Mouse (Mus musculus) frontal cortex, adult 2 months (tissue): Measurements from ENCODE around the gene Lss. TPM values are rescaled to one million over a fixed set of nuclear protein-coding genes. Genes with fewer than 3 reads are reported as not detected.
A peak's percentile ranks its signal among the peaks of the same experiment; 100 is the strongest.

Experiments
- DNase-seq, 2 experiments: peaks; one replicate each; pipeline ENCODE4 v3.0.0; 2022; ENCODE audit warnings: low spot score in 1 of 2; ENCODE audit errors: extremely low spot score in 1 of 2
- polyA plus RNA-seq: library from polyadenylated mRNA; depleted of rRNA; stranded (reverse); fragments of >200 nt; gene quantifications from 2 replicates; pipeline ENCODE4 v1.2.3, GENCODE M21; 2012; rRNA removed

Lss gene
- polyA plus RNA-seq = 27.3 and 29.2 TPM in 2 replicates

GRCm38 (mm10) chr10:76531375-76531774, at the start of gene Lss:
Gene Lss (plus strand): TSS chr10:76531588.
- DNase-seq = peak; percentile 93 to 98

GRCm38 (mm10) chr10:76486302-76486701, 45.1 kb upstream of the Lss start:
- DNase-seq = no peak

GRCm38 (mm10) chr10:76488265-76488664, 43.1 kb upstream of the Lss start:
- no peak for DNase-seq

GRCm38 (mm10) chr10:76489205-76489604, 42.2 kb upstream of the Lss start:
- DNase-seq = no peak

- DNase-seq = no peak
Observed at GRCm38 (mm10) chr10:76493527-76493926, 37.9 kb upstream of the Lss start.

GRCm38 (mm10) chr10:76495501-76495900, 35.9 kb upstream of the Lss start:
- no peak for DNase-seq

GRCm38 (mm10) chr10:76496366-76496765, 35.0 kb upstream of the Lss start:
- no peak for DNase-seq

- DNase-seq = no peak
Observed at GRCm38 (mm10) chr10:76497522-76497921, 33.9 kb upstream of the Lss start.

GRCm38 (mm10) chr10:76504271-76504943, 27.0 kb upstream of the Lss start:
- no peak for DNase-seq

- DNase-seq = no peak
Observed at GRCm38 (mm10) chr10:76505865-76506264, 25.5 kb upstream of the Lss start.

GRCm38 (mm10) chr10:76512965-76513583, 18.3 kb upstream of the Lss start:
- peak in 1 of 2 experiments; percentile 50 for DNase-seq

- no peak for DNase-seq
Observed at GRCm38 (mm10) chr10:76530922-76531321, 466 bp upstream of the Lss start.

- DNase-seq = no peak
Observed at GRCm38 (mm10) chr10:76531828-76532227, 440 bp downstream of the Lss start.

- DNase-seq = no peak
Observed at GRCm38 (mm10) chr10:76535526-76535925, 4.1 kb downstream of the Lss start.

GRCm38 (mm10) chr10:76537619-76538018, 6.2 kb downstream of the Lss start:
- no peak for DNase-seq

- DNase-seq = no peak
Observed at GRCm38 (mm10) chr10:76541336-76542085, 10.1 kb downstream of the Lss start.

- no peak for DNase-seq
Observed at GRCm38 (mm10) chr10:76542636-76543375, 11.4 kb downstream of the Lss start.

- DNase-seq = no peak
Observed at GRCm38 (mm10) chr10:76546566-76546965, 15.2 kb downstream of the Lss start.

GRCm38 (mm10) chr10:76548218-76548617, 16.8 kb downstream of the Lss start:
- no peak for DNase-seq

GRCm38 (mm10) chr10:76550458-76550857, 19.1 kb downstream of the Lss start:
- peak in 1 of 2 experiments; percentile 20 for DNase-seq

GRCm38 (mm10) chr10:76551556-76551955, 20.2 kb downstream of the Lss start:
- no peak for DNase-seq
